Mouse (Mus musculus): ENCODE measurements around the gene Med13.

GRCm38 (mm10) chr11:86395513-86396125, 38.2 kb upstream of the Med13 start:
- no peak for TF ChIP-seq POLR2A (IDR thresholded peaks at IDR 0.05; ENCODE audit: low read depth, low read length)
- peak; percentile 71 for TF ChIP-seq CTCF (conservative IDR thresholded peaks at IDR 0.05; ENCODE audit: insufficient read depth, insufficient read length, low read depth, low read length)

Data from kidney, adult 2 months (tissue).